In the genomic region with DNA sequence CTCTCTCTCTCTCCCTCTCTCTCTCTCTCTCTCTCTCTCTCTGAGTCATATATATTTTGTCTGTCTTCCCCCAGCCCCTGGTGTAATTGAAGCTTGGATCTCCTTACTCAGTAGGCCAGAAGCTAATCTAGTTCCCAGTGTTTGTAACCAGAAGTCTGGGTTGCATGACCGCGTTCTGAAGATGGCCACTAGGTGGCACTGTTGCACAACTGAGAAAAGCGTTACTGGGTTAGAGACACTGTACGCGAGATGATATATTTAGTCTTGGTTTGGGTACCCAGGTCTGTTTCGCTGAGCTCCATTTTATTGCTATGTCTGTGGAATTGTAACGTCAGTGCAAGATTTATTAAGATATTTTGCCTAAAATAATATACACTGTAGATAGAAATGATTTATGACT, we compare ENCODE assay signal across 9 mouse cellular contexts. TPM values are rescaled to one million over a fixed set of nuclear protein-coding genes. Genes with fewer than 3 reads are reported as not detected.
DNase-seq lines count a peak whose midpoint lies in the region; ATAC-seq and TF ChIP-seq lines count a peak whose summit lies in the region.
"Had no signal": no experiment of that assay in that cellular context is flagged by ENCODE, and none has a peak within 500 bp of the region (broad histone marks: within the 10 kb centered on the region; RNA-seq: fewer than 3 reads in every experiment).

No protein-coding gene starts in this region.

- no peak for TF ChIP-seq POLR2A in CH12.LX (IDR thresholded peaks at IDR 0.05; ENCODE audit: low read depth, low read length)
- no peak for TF ChIP-seq POLR2A in embryonic fibroblast, embryonic 13.5 days (IDR thresholded peaks at IDR 0.05; ENCODE audit: low read depth, low read length)

- peaks cover 30% of the 10 kb centered on the region for H3K27me3 ChIP-seq in CH12.LX (replicated peaks)
- H3K27me3 ChIP-seq in heart, embryonic 16.5 days (ENCODE audit: control insufficient read depth, insufficient read depth, low read length) = no peaks in the 10 kb centered on the region
- no peaks in the 10 kb centered on the region for H3K27me3 ChIP-seq in liver, embryonic 11.5 days (replicated peaks; ENCODE audit: control insufficient read depth, insufficient read depth, low read length)
- H3K27me3 ChIP-seq in neural tube, embryonic 12.5 days (replicated peaks) = no peaks in the 10 kb centered on the region
- H3K27me3 ChIP-seq: heart, embryonic 13.5 days had no signal

- 3% methylated on average over 7 of the region's 7 CpGs for WGBS in heart, embryonic 16.5 days
- 7% methylated on average over 7 of the region's 7 CpGs for WGBS in liver, embryonic 11.5 days
- 4% methylated on average over 7 of the region's 7 CpGs for WGBS in neural tube, embryonic 12.5 days

- peak; percentile 86 for DNase-seq in CH12.LX (ENCODE audit: extremely low read depth)
- peak; percentile 90 for DNase-seq in brain, adult 2 months (ENCODE audit: low read depth, low spot score)
- DNase-seq in kidney, postnatal 10 days = peak; percentile 88
- DNase-seq in liver, embryonic 11.5 days (ENCODE audit: low spot score) = peak; percentile 62
- DNase-seq in telencephalon, adult 2 months (ENCODE audit: low read depth, low spot score) = peak; percentile 71

- dilution Hi-C loops in CH12.LX (cut with MboI; ENCODE audit: extremely low pct_ligation_motif_present, extremely low pct_unique_long_range_greater_than_20kb, low sequenced_read_pairs) = no loop called here

- peak; percentile 79 to 88 for TF ChIP-seq CTCF in CH12.LX (conservative IDR thresholded peaks at IDR 0.05 in 1 of 2, IDR thresholded peaks at IDR 0.05 in 1 of 2; ENCODE audit: low read depth in 2 of 2, low read length in 2 of 2)
- peak; percentile 67; the same call in 1 of the 2 replicates for TF ChIP-seq CTCF in embryonic fibroblast, embryonic 13.5 days (IDR thresholded peaks at IDR 0.05; ENCODE audit: borderline replicate concordance, insufficient read depth, low read length)

- no peak overlapping the region for H3K9ac ChIP-seq in CH12.LX (ENCODE audit: insufficient read depth, low read depth)
- no peak overlapping the region for H3K9ac ChIP-seq in heart, embryonic 16.5 days (ENCODE audit: low read length)
- H3K9ac ChIP-seq in liver, embryonic 11.5 days (ENCODE audit: low read depth, low read length) = no peak overlapping the region
- H3K9ac ChIP-seq in neural tube, embryonic 12.5 days = no peak overlapping the region
- H3K9ac ChIP-seq: heart, embryonic 13.5 days had no signal

- peaks cover 4% of the 10 kb centered on the region for H3K9me3 ChIP-seq in CH12.LX (replicated peaks; ENCODE audit: low read length)
- H3K9me3 ChIP-seq in heart, embryonic 16.5 days (replicated peaks; ENCODE audit: control insufficient read depth, low read length) = no peaks in the 10 kb centered on the region
- no peaks in the 10 kb centered on the region for H3K9me3 ChIP-seq in liver, embryonic 11.5 days (ENCODE audit: control insufficient read depth, low read length)
- H3K9me3 ChIP-seq in neural tube, embryonic 12.5 days = no peaks in the 10 kb centered on the region
- H3K9me3 ChIP-seq: heart, embryonic 13.5 days had no signal

- no peak overlapping the region for H3K4me2 ChIP-seq in CH12.LX (ENCODE audit: insufficient read depth, low read depth, poor library complexity, severe bottlenecking)
- H3K4me2 ChIP-seq in heart, embryonic 16.5 days (ENCODE audit: low read depth, low read length) = no peak overlapping the region
- H3K4me2 ChIP-seq in liver, embryonic 11.5 days = no peak overlapping the region
- H3K4me2 ChIP-seq in neural tube, embryonic 12.5 days (replicated peaks) = no peak overlapping the region
- H3K4me2 ChIP-seq: heart, embryonic 13.5 days had no signal

- in situ Hi-C loops in CH12.LX (cut with MboI; ENCODE audit: low pct_ligation_motif_present, low pct_unique_long_range_greater_than_20kb, low sequenced_read_pairs) = no loop called here

- peak; percentile 52; the same call in 1 of the 2 replicates for ATAC-seq in heart, embryonic 16.5 days (replicated peaks; ENCODE audit: extremely low read depth, insufficient read depth, low FRiP score)
- no peak; the same call in 1 of the 2 replicates for ATAC-seq in liver, embryonic 11.5 days (replicated peaks; ENCODE audit: low FRiP score)
- peak; percentile 68 for ATAC-seq in neural tube, embryonic 12.5 days (ENCODE audit: low FRiP score, low read depth)

- no peak for TF ChIP-seq EP300 in CH12.LX (IDR thresholded peaks at IDR 0.05; ENCODE audit: low read length)

- no peak overlapping the region for H3K4me3 ChIP-seq in CH12.LX (replicated peaks in 1 of 3; ENCODE audit: low read depth in 2 of 3, low read length in 2 of 3, poor library complexity in 1 of 3)
- H3K4me3 ChIP-seq in embryonic fibroblast, embryonic 13.5 days (ENCODE audit: insufficient read depth, low read length) = no peak overlapping the region
- H3K4me3 ChIP-seq in heart, embryonic 16.5 days (ENCODE audit: low read length) = no peak overlapping the region
- no peak overlapping the region for H3K4me3 ChIP-seq in liver, embryonic 11.5 days (ENCODE audit: low read depth, low read length)
- no peak overlapping the region for H3K4me3 ChIP-seq in neural tube, embryonic 12.5 days
- H3K4me3 ChIP-seq: heart, embryonic 13.5 days had no signal

- no peaks in the 10 kb centered on the region for H3K79me2 ChIP-seq in CH12.LX (replicated peaks; ENCODE audit: control insufficient read depth, extremely low read depth, insufficient read depth, poor library complexity, severe bottlenecking)

- no peak overlapping the region for H3K27ac ChIP-seq in CH12.LX (ENCODE audit: insufficient read depth, low read depth)
- H3K27ac ChIP-seq in embryonic fibroblast, embryonic 13.5 days (ENCODE audit: insufficient read depth, low read length) = no peak overlapping the region
- no peak overlapping the region for H3K27ac ChIP-seq in heart, embryonic 16.5 days (ENCODE audit: low read length)
- no peak overlapping the region for H3K27ac ChIP-seq in liver, embryonic 11.5 days (ENCODE audit: low read depth, low read length)
- H3K27ac ChIP-seq in neural tube, embryonic 12.5 days = no peak overlapping the region
- H3K27ac ChIP-seq: heart, embryonic 13.5 days had no signal

- TF ChIP-seq RAD21 in CH12.LX (IDR thresholded peaks at IDR 0.05; ENCODE audit: low read depth, low read length) = peak; percentile 85

- no peaks in the 10 kb centered on the region for H3K4me1 ChIP-seq in CH12.LX (ENCODE audit: control insufficient read depth in 1 of 2, insufficient read depth in 2 of 2)
- H3K4me1 ChIP-seq in embryonic fibroblast, embryonic 13.5 days (ENCODE audit: control insufficient read depth, insufficient read depth, low read length) = no peaks in the 10 kb centered on the region
- H3K4me1 ChIP-seq in heart, embryonic 16.5 days (ENCODE audit: control insufficient read depth, insufficient read depth, low read length) = no peaks in the 10 kb centered on the region
- no peaks in the 10 kb centered on the region for H3K4me1 ChIP-seq in liver, embryonic 11.5 days (replicated peaks; ENCODE audit: control insufficient read depth, insufficient read depth, low read length)
- H3K4me1 ChIP-seq in neural tube, embryonic 12.5 days = no peaks in the 10 kb centered on the region
- H3K4me1 ChIP-seq: heart, embryonic 13.5 days had no signal

- H3K36me3 ChIP-seq in CH12.LX (replicated peaks in 1 of 2; ENCODE audit: control insufficient read depth in 1 of 2, insufficient read depth in 1 of 2, low read length in 1 of 2) = no peaks in the 10 kb centered on the region
- H3K36me3 ChIP-seq in heart, embryonic 16.5 days (ENCODE audit: control insufficient read depth, insufficient read depth) = no peaks in the 10 kb centered on the region
- H3K36me3 ChIP-seq in liver, embryonic 11.5 days (ENCODE audit: control insufficient read depth, insufficient read depth, low read length) = no peaks in the 10 kb centered on the region
- no peaks in the 10 kb centered on the region for H3K36me3 ChIP-seq in neural tube, embryonic 12.5 days
- H3K36me3 ChIP-seq: heart, embryonic 13.5 days had no signal

RNA-seq across cellular contexts. Expression of gene Gm6793, which starts 31.1 kb away (rescaled TPM):
- total RNA-seq in CH12.LX (2012; rRNA removed) (0.42 TPM in 1 of 2 replicates, not detected in the other), CH12.LX (2014; rRNA removed) (0.22 TPM in 1 of 2 replicates, not detected in the other)
- 0.27 and 0.90 TPM in 2 replicates for polyA plus RNA-seq in CH12.LX (2012; ENCODE audit: insufficient read length, low read depth)
- polyA plus RNA-seq in embryonic fibroblast, embryonic 13.5 days (2011; ENCODE audit: insufficient read length, low read depth, missing spikeins) = 0.33 TPM in 1 of 2 replicates, not detected in the other
- polyA plus RNA-seq in heart, embryonic 16.5 days (2015; fragmentation: Nextera tagmentation; extraction: Ambion mirVana) = 0.20 and 0.60 TPM in 2 replicates
- 1.0 and 1.1 TPM in 2 replicates for polyA plus RNA-seq in liver, embryonic 11.5 days (2014; fragmentation: Nextera tagmentation; extraction: Ambion mirVana)
- 0.33 and 0.68 TPM in 2 replicates for polyA plus RNA-seq in neural tube, embryonic 12.5 days (2016; fragmentation: Nextera tagmentation; extraction: Ambion mirVana)

RNA-seq across cellular contexts. Expression of gene Terf2ip, which starts 34.7 kb away (rescaled TPM):
- total RNA-seq in CH12.LX (2012; rRNA removed) = 8.1 and 9.4 TPM in 2 replicates
- total RNA-seq in CH12.LX (2014; rRNA removed) = 12.0 and 12.4 TPM in 2 replicates
- 11.7 and 13.7 TPM in 2 replicates for polyA plus RNA-seq in CH12.LX (2012; ENCODE audit: insufficient read length, low read depth)
- 7.5 and 8.0 TPM in 2 replicates for polyA plus RNA-seq in embryonic fibroblast, embryonic 13.5 days (2011; ENCODE audit: insufficient read length, low read depth, missing spikeins)
- 17.7 and 19.2 TPM in 2 replicates for polyA plus RNA-seq in heart, embryonic 16.5 days (2015; fragmentation: Nextera tagmentation; extraction: Ambion mirVana)
- 15.2 and 17.3 TPM in 2 replicates for polyA plus RNA-seq in liver, embryonic 11.5 days (2014; fragmentation: Nextera tagmentation; extraction: Ambion mirVana)
- 44.9 and 45.5 TPM in 2 replicates for polyA plus RNA-seq in neural tube, embryonic 12.5 days (2016; fragmentation: Nextera tagmentation; extraction: Ambion mirVana)

RNA-seq across cellular contexts. Expression of gene Kars, which starts 34.8 kb away (rescaled TPM):
- total RNA-seq in CH12.LX (2012; rRNA removed) (304 and 324 TPM in 2 replicates), CH12.LX (2014; rRNA removed) (257 TPM in 2 replicates)
- 373 and 400 TPM in 2 replicates for polyA plus RNA-seq in CH12.LX (2012; ENCODE audit: insufficient read length, low read depth)
- polyA plus RNA-seq in embryonic fibroblast, embryonic 13.5 days (2011; ENCODE audit: insufficient read length, low read depth, missing spikeins) = 141 and 154 TPM in 2 replicates
- polyA plus RNA-seq in heart, embryonic 16.5 days (2015; fragmentation: Nextera tagmentation; extraction: Ambion mirVana) = 129 and 139 TPM in 2 replicates
- polyA plus RNA-seq in liver, embryonic 11.5 days (2014; fragmentation: Nextera tagmentation; extraction: Ambion mirVana) = 261 and 283 TPM in 2 replicates
- polyA plus RNA-seq in neural tube, embryonic 12.5 days (2016; fragmentation: Nextera tagmentation; extraction: Ambion mirVana) = 193 and 198 TPM in 2 replicates

RNA-seq across cellular contexts. Expression of gene Adat1, which starts 53.8 kb away (rescaled TPM):
- 7.6 and 8.1 TPM in 2 replicates for total RNA-seq in CH12.LX (2012; rRNA removed)
- total RNA-seq in CH12.LX (2014; rRNA removed) = 5.0 and 5.4 TPM in 2 replicates
- 8.2 and 8.7 TPM in 2 replicates for polyA plus RNA-seq in CH12.LX (2012; ENCODE audit: insufficient read length, low read depth)
- 3.7 and 4.2 TPM in 2 replicates for polyA plus RNA-seq in embryonic fibroblast, embryonic 13.5 days (2011; ENCODE audit: insufficient read length, low read depth, missing spikeins)
- polyA plus RNA-seq in heart, embryonic 16.5 days (2015; fragmentation: Nextera tagmentation; extraction: Ambion mirVana) = 5.6 and 5.9 TPM in 2 replicates
- polyA plus RNA-seq in liver, embryonic 11.5 days (2014; fragmentation: Nextera tagmentation; extraction: Ambion mirVana) = 12.7 and 17.8 TPM in 2 replicates
- 9.9 and 11.1 TPM in 2 replicates for polyA plus RNA-seq in neural tube, embryonic 12.5 days (2016; fragmentation: Nextera tagmentation; extraction: Ambion mirVana)
